Mouse (Mus musculus): ENCODE measurements around the gene Sstr2. TPM values are rescaled to one million over a fixed set of nuclear protein-coding genes. Genes with fewer than 3 reads are reported as not detected.

The Sstr2 gene
- total and polyA plus RNA-seq, 3 experiments: 0.77 to 0.82 TPM; not detected in 1

- Histone ChIP-seq H3K4me3 (ENCODE audit: control insufficient read depth in 1 of 2, insufficient read depth in 1 of 2, low read depth in 2 of 2, low read length in 2 of 2) (no peak overlapping the region), H3K4me1 (ENCODE audit: control insufficient read depth in 1 of 2, insufficient read depth in 2 of 2, low read length in 2 of 2) (no peaks in the 10 kb centered on the region), H3K9ac (ENCODE audit: control insufficient read depth, low read depth, low read length, poor library complexity, severe bottlenecking) (no peak overlapping the region), H3K9me3 (replicated peaks; ENCODE audit: insufficient read depth, low read length) (no peaks in the 10 kb centered on the region), H3K36me3 (ENCODE audit: control insufficient read depth in 1 of 2, insufficient read depth in 2 of 2, low read length in 2 of 2) (no peaks in the 10 kb centered on the region), H3K27me3 (ENCODE audit: control insufficient read depth in 1 of 2, insufficient read depth in 2 of 2, low read length in 2 of 2) (peaks cover 2 to 5% of the 10 kb centered on the region in 2 experiments), H3K27ac (ENCODE audit: control insufficient read depth, low read depth, low read length) (no peak overlapping the region), H3K79me2 (ENCODE audit: control insufficient read depth, insufficient read depth, low read length, poor library complexity) (no peaks in the 10 kb centered on the region)
- DNase-seq (ENCODE audit: low read depth, low spot score): no peak
- TF ChIP-seq NRF1 (IDR thresholded peaks at IDR 0.05; ENCODE audit: insufficient read depth, low read depth, low read length, poor library complexity, severe bottlenecking) (no peak), KAT2A (conservative IDR thresholded peaks at IDR 0.05; ENCODE audit: low read depth, low read length) (no peak), TCF12 (IDR thresholded peaks at IDR 0.05; ENCODE audit: low read depth, low read length) (no peak), ZC3H11A (IDR thresholded peaks at IDR 0.05; ENCODE audit: low read depth, low read length) (no peak), MYB (IDR thresholded peaks at IDR 0.05; ENCODE audit: low read depth, low read length) (no peak), SIN3A (IDR thresholded peaks at IDR 0.05; ENCODE audit: low read length) (no peak), USF2 (IDR thresholded peaks at IDR 0.05; ENCODE audit: borderline replicate concordance in 1 of 2, insufficient read depth in 1 of 2, low read depth in 1 of 2, low read length in 2 of 2) (no peak), EP300 (IDR thresholded peaks at IDR 0.05; ENCODE audit: low read depth in 1 of 2, low read length in 2 of 2) (no peak)
Observed at GRCm38 (mm10) chr11:113633398-113633797, 14.3 kb downstream of the Sstr2 start.

- Histone ChIP-seq H3K27ac (ENCODE audit: control insufficient read depth, low read depth, low read length) (no peak overlapping the region), H3K4me3 (ENCODE audit: control insufficient read depth in 1 of 2, insufficient read depth in 1 of 2, low read depth in 2 of 2, low read length in 2 of 2) (no peak overlapping the region), H3K4me1 (ENCODE audit: control insufficient read depth in 1 of 2, insufficient read depth in 2 of 2, low read length in 2 of 2) (no peaks in the 10 kb centered on the region), H3K9me3 (replicated peaks; ENCODE audit: insufficient read depth, low read length) (no peaks in the 10 kb centered on the region), H3K9ac (ENCODE audit: control insufficient read depth, low read depth, low read length, poor library complexity, severe bottlenecking) (no peak overlapping the region), H3K27me3 (ENCODE audit: control insufficient read depth in 1 of 2, insufficient read depth in 2 of 2, low read length in 2 of 2) (peaks cover 2 to 5% of the 10 kb centered on the region in 2 experiments; a peak in 3 of 4 replicates), H3K79me2 (ENCODE audit: control insufficient read depth, insufficient read depth, low read length, poor library complexity) (no peaks in the 10 kb centered on the region), H3K36me3 (ENCODE audit: control insufficient read depth in 1 of 2, insufficient read depth in 2 of 2, low read length in 2 of 2) (no peaks in the 10 kb centered on the region)
- TF ChIP-seq ZNF384 (IDR thresholded peaks at IDR 0.05; ENCODE audit: low read depth, low read length) (no peak), POLR2AphosphoS5 (IDR thresholded peaks at IDR 0.05; ENCODE audit: borderline replicate concordance, low read depth, low read length) (no peak), GATA1 (IDR thresholded peaks at IDR 0.05; ENCODE audit: low read depth, low read length) (no peak), E2F4 (IDR thresholded peaks at IDR 0.05; ENCODE audit: borderline replicate concordance, low read depth, low read length) (no peak), ETS1 (IDR thresholded peaks at IDR 0.05; ENCODE audit: low read depth, low read length) (no peak), RCOR1 (IDR thresholded peaks at IDR 0.05; ENCODE audit: low read depth, low read length) (no peak), ELF1 (IDR thresholded peaks at IDR 0.05; ENCODE audit: low read depth, low read length) (no peak), CHD2 (IDR thresholded peaks at IDR 0.05; ENCODE audit: low read length) (no peak), POLR2A (IDR thresholded peaks at IDR 0.05; ENCODE audit: control insufficient read depth in 1 of 2, insufficient read depth in 1 of 2, low read depth in 1 of 2, low read length in 2 of 2, poor library complexity in 1 of 2) (no peak), CTCF (IDR thresholded peaks at IDR 0.05 in 2 of 3, conservative IDR thresholded peaks at IDR 0.05 in 1 of 3; ENCODE audit: control insufficient read depth in 1 of 3, insufficient read depth in 1 of 3, low read depth in 2 of 3, low read length in 3 of 3, poor library complexity in 1 of 3, severe bottlenecking in 1 of 3) (no peak)
- DNase-seq (ENCODE audit: low read depth, low spot score): no peak
Observed at GRCm38 (mm10) chr11:113634699-113635121, 15.6 kb downstream of the Sstr2 start.

All from MEL (cell line).